Mouse (Mus musculus): ENCODE results near the gene Ly6g6c. TPM values are rescaled to one million over a fixed set of nuclear protein-coding genes. Genes with fewer than 3 reads are reported as not detected.

The Ly6g6c gene
- polyA plus RNA-seq, 1 experiment from 2014 or later: not detected

DNA sequence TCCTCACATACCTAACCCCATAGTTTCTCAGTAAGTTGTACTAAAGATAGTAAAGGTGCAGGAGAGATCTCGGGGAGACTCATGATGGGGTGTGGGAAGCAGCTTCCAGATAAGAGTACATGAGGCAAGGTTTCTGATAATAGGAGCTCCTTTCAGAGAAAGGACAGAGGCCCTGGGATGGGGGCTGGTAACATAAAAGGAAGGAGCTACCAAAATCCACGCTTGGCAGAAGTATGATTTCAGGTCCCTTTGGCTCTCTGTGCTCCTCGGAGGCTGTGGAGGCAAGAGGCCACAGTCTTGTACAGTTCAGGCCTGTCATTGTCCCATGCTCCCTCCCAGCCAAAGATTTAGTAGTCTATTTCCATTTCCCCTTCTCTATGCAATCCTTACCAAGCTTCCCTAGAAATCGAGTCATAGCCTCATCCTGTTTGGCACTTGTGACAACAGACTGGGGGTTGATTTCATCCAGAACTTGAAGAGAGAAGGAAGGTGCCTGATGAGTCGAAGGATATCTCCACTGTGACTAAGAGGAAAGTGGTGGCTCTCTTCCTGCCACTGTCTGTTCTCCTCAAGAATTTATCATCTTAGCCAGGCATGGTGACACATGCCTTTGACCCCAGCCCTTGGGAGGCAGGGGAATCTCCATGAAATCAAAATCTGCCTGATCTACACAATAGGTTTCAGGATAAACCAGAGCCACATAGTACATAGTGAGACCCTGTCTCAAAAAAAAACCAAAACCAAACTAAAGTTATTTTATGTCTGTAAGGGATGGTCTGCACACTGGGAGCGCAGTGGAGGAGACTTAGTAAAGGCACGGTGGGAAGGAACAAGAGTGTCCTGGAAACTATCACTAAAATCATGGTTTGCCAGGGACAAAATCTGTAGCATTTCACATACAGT lies 20.0 kb upstream of the Ly6g6c start:
- H3K9me3 ChIP-seq (replicated peaks; ENCODE audit: control insufficient read depth, low read length, poor library complexity, severe bottlenecking): no peaks in the 10 kb centered on the region
- peak overlapping the region; percentile 100 for H3K4me2 ChIP-seq (ENCODE audit: low read length)
- no peak overlapping the region for H3K27ac ChIP-seq (ENCODE audit: low read length)
- H3K4me1 ChIP-seq (ENCODE audit: control insufficient read depth, insufficient read depth, low read length): peaks cover 6% of the 10 kb centered on the region; the same call in 1 of the 2 replicates
- H3K4me3 ChIP-seq (ENCODE audit: low read depth, low read length): no peak overlapping the region; the same call in 1 of the 2 replicates
- WGBS: 88% methylated on average over 7 of the region's 7 CpGs
- H3K9ac ChIP-seq (ENCODE audit: low read depth, low read length): no peak overlapping the region; the same call in 1 of the 2 replicates
- ATAC-seq: no peak
- H3K27me3 ChIP-seq (ENCODE audit: control insufficient read depth, insufficient read depth, low read depth, low read length): no peaks in the 10 kb centered on the region
- no peaks in the 10 kb centered on the region for H3K36me3 ChIP-seq (ENCODE audit: control insufficient read depth, insufficient read depth, low read length)

DNA sequence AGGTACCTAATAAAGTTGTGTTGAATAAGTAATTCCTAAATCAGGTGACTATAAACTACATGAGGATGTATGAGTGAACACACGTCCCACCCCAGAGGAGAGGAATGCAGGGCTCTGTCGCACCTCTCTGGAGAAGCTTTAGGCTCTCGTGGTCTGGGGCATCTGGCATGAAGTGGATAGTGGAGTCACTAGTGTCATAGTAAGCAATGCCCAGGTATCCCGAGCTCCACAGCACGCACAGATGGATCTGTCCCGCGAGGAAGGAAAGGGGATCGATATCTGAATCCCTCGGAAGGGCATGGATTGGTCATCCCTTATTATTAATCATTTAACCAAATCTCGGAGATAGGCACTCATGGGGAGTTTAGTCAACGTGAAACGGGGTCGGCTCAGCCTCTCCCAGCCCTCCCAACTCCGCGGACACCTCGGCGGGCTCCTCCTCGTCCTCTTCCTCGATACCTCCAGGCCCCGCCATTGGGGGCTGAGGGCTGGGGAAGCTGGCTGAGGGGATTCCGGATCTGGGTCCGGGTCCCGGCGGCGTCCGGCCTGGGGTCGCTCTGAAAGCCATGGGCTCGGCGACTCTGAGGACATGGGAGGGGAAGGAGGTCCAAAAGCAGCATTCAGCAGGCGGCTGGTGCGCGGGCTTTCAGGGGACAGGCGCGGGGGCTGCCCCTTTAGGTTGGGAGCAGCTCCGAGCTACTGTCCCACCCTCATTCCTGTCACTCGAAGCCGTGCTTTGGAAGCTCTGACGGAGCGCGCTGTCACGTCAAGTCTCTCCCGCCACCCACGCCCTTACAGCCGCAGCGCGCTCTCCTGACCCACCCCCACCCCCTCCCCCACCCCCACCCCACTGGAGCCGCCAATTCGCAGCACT lies 19.1 kb upstream of the Ly6g6c start:
- ATAC-seq: peak; percentile 84
- WGBS: 6% methylated on average over 41 of the region's 48 CpGs
- no peaks in the 10 kb centered on the region for H3K36me3 ChIP-seq (ENCODE audit: control insufficient read depth, insufficient read depth, low read length)

DNA sequence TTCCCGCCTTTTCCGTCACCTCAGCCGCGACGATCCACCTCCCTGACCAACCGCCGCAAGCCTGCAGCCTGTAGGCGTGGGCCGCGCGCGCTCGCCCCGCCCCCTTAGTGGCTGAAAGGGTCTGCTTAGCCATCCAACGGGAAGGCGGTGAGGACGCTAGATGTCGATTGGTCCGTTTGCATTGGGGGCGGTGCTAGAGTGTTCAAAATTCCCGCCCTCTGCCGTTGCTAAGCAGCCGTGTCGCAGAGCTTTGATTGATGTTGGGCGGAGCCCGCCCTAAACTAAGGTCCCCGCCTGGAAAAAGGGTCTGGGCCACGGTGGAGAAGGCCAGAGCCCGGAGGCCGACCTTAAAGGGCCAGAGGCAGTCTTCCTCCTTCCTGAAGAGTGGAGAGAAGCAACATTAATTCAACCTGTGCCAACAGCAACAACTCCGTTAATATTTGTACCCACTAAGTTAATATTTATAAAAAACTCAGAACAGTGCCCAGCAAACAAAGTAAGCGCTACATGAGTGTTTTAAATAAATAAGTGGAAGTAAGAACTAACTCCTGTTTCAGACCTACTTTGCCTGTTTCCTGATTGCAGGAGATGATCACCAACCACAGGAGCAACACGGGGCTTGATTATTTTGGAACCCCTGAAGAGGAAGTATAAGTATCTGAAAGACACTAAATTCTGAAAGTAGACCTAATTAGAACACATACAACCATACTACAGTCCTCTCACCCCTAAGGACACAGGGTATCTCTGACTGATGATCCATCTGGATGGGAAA lies 18.3 kb upstream of the Ly6g6c start, which contains the start of gene Msh5:
Gene Msh5 (minus strand): TSS at position 65 of the 775 bp plus-strand sequence.
- peak within 1 kb of the TSS; percentile 86 for H3K9ac ChIP-seq (ENCODE audit: low read depth, low read length)
- H3K27me3 ChIP-seq (ENCODE audit: control insufficient read depth, insufficient read depth, low read depth, low read length): no peaks in the 10 kb centered on the region
- WGBS: 3% methylated on average over 33 of the region's 33 CpGs
- H3K36me3 ChIP-seq (ENCODE audit: control insufficient read depth, insufficient read depth, low read length): no peaks in the 10 kb centered on the region
- H3K4me3 ChIP-seq (ENCODE audit: low read depth, low read length): peak within 1 kb of the TSS; percentile 67
- no peaks in the 10 kb centered on the region for H3K9me3 ChIP-seq (replicated peaks; ENCODE audit: control insufficient read depth, low read length, poor library complexity, severe bottlenecking)
- peak within 1 kb of the TSS; percentile 64 for H3K27ac ChIP-seq (ENCODE audit: low read length)
- peaks cover 11% of the 10 kb centered on the region for H3K4me1 ChIP-seq (ENCODE audit: control insufficient read depth, insufficient read depth, low read length)
- peak within 1 kb of the TSS; percentile 100 for H3K4me2 ChIP-seq (ENCODE audit: low read length)
- peak; percentile 99 for ATAC-seq

More for the DNA sequence above, 19.1 kb upstream of the Ly6g6c start:
- H3K27ac ChIP-seq (ENCODE audit: low read length): peak overlapping the region; percentile 64
- peak overlapping the region; percentile 86 for H3K9ac ChIP-seq (ENCODE audit: low read depth, low read length)
- no peaks in the 10 kb centered on the region for H3K9me3 ChIP-seq (replicated peaks; ENCODE audit: control insufficient read depth, low read length, poor library complexity, severe bottlenecking)
- H3K27me3 ChIP-seq (ENCODE audit: control insufficient read depth, insufficient read depth, low read depth, low read length): no peaks in the 10 kb centered on the region
- H3K4me1 ChIP-seq (ENCODE audit: control insufficient read depth, insufficient read depth, low read length): peaks cover 7% of the 10 kb centered on the region
- H3K4me2 ChIP-seq (ENCODE audit: low read length): peak overlapping the region; percentile 100
- H3K4me3 ChIP-seq (ENCODE audit: low read depth, low read length): peak overlapping the region; percentile 67

DNA sequence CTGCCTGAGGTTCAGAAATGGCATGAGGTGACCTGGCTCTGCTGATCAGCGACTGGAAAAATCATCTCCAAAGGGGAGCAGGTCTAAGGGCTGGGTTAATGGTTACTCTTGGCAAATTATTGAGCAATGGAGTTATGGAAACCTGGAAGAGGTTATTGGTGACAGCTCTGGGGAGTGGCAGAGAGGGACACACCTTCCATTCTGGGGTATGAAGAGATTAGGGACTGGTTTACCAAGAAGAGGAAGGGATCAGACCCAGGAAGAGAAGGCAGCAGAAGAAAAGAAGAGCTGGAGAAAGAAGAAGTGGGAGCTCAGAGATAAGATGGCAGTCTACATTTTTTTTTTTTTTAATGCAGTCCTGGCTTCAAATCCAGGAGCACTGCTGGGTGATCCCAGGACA lies 17.5 kb upstream of the Ly6g6c start:
- 64% methylated on average over 1 of the region's 1 CpGs for WGBS
- Histone ChIP-seq H3K36me3 (ENCODE audit: control insufficient read depth, insufficient read depth, low read length) (no peaks in the 10 kb centered on the region), H3K27ac (ENCODE audit: low read length) (no peak overlapping the region), H3K27me3 (ENCODE audit: control insufficient read depth, insufficient read depth, low read depth, low read length) (no peaks in the 10 kb centered on the region), H3K4me1 (ENCODE audit: control insufficient read depth, insufficient read depth, low read length) (peaks cover 11% of the 10 kb centered on the region), H3K9me3 (replicated peaks; ENCODE audit: control insufficient read depth, low read length, poor library complexity, severe bottlenecking) (no peaks in the 10 kb centered on the region), H3K4me2 (ENCODE audit: low read length) (no peak overlapping the region), H3K4me3 (ENCODE audit: low read depth, low read length) (no peak overlapping the region), H3K9ac (ENCODE audit: low read depth, low read length) (no peak overlapping the region)
- no peak for ATAC-seq

DNA sequence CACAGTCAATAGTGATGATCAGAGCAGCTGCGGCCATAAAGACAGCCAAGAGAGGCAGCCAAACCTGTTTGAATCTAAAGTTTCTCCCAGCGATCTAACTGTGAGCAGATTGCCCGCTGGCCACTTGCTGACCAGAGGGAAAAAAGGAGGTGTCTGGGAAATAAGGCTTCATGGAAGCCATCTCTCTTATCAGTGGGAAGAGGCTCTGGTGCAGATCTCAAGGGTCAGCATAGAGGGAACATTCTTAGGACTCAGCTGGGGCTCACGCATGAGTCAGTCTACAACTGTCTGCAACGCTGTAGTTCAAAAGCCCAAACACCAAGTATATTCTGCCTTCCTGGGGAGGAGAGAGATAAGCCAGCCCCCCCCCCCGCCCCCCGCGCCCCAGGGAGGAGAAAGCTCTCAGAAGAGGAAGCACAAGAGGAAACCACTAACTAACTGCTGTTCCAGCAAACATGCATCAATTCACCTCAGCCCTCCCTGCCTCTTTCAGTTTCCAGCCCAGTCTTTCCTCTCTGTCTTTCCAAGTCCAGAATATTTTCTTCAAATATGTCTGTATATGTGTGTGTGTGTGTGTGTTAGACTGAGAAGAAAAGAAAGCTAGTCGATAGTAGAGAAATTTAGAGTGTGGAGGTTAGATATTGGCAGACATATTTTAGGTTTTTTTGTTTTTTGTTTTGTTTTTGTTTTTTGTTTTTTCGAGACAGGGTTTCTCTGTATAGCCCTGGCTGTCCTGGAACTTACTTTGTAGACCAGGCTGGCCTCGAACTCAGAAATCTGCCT lies 16.8 kb upstream of the Ly6g6c start:
- Histone ChIP-seq H3K36me3 (ENCODE audit: control insufficient read depth, insufficient read depth, low read length) (no peaks in the 10 kb centered on the region), H3K4me3 (ENCODE audit: low read depth, low read length) (no peak overlapping the region), H3K4me1 (ENCODE audit: control insufficient read depth, insufficient read depth, low read length) (peaks cover 11% of the 10 kb centered on the region), H3K27ac (ENCODE audit: low read length) (peak overlapping the region; percentile 54), H3K9me3 (replicated peaks; ENCODE audit: control insufficient read depth, low read length, poor library complexity, severe bottlenecking) (no peaks in the 10 kb centered on the region), H3K4me2 (ENCODE audit: low read length) (no peak overlapping the region), H3K27me3 (ENCODE audit: control insufficient read depth, insufficient read depth, low read depth, low read length) (no peaks in the 10 kb centered on the region), H3K9ac (ENCODE audit: low read depth, low read length) (no peak overlapping the region)
- ATAC-seq: no peak
- WGBS: 40% methylated on average over 9 of the region's 11 CpGs

DNA sequence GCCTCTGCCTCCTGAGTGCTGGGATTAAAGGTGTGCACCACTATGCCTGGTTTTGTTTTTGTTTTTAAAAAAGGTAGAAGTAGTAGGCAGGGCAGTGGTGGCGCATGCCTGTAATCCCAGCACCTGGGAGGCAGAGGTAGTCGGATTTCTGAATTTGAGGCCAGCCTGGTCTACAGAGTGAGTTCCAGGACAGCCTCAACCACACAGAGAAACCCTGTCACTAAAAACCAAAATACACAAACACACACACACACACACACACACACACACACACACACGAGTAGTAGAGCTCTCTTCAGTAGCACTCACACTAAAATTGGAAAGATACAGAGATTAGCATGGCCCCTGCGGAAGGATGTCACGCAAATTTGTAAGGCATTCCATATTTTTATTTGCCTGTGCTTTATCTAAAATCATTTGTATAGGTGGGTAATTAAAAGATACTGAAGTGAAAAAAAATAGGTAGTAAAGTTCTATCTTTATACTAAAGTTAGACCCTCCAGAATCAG lies 16.2 kb upstream of the Ly6g6c start:
- peaks cover 11% of the 10 kb centered on the region for H3K4me1 ChIP-seq (ENCODE audit: control insufficient read depth, insufficient read depth, low read length)
- H3K9ac ChIP-seq (ENCODE audit: low read depth, low read length): no peak overlapping the region
- no peak overlapping the region for H3K4me3 ChIP-seq (ENCODE audit: low read depth, low read length)
- no peak for ATAC-seq
- WGBS: 74% methylated on average over 5 of the region's 5 CpGs
- H3K27me3 ChIP-seq (ENCODE audit: control insufficient read depth, insufficient read depth, low read depth, low read length): no peaks in the 10 kb centered on the region
- H3K27ac ChIP-seq (ENCODE audit: low read length): no peak overlapping the region; the same call in 1 of the 2 replicates
- H3K4me2 ChIP-seq (ENCODE audit: low read length): no peak overlapping the region; the same call in 1 of the 2 replicates
- H3K9me3 ChIP-seq (replicated peaks; ENCODE audit: control insufficient read depth, low read length, poor library complexity, severe bottlenecking): no peaks in the 10 kb centered on the region
- H3K36me3 ChIP-seq (ENCODE audit: control insufficient read depth, insufficient read depth, low read length): no peaks in the 10 kb centered on the region

DNA sequence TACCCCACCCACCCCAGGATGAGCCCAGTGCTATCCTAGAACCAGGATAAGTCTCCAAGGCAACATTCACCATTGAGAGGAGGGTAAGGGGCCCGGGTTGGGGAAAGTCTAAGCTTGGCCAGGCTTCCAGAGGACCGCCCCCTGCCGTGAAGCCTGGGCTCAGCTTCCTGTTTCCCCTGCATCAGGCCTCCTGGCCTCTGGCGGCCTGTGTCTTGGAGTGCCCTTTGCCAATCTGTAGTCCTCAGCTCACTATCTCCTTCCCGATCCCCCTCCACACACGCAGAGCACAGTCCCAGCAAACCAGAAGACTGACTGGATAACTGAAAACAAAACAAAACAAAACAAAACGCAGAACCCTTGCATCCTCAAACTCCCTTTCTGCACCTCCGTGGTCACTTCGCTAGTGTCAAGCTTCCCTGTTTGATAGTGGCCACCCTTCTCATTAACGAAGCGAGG lies 15.6 kb upstream of the Ly6g6c start, which contains the start of gene Clic1:
Gene Clic1 (plus strand): TSS at position 406 of the 456 bp plus-strand sequence.
- Histone ChIP-seq H3K4me1 (ENCODE audit: control insufficient read depth, insufficient read depth, low read length) (peaks cover 11% of the 10 kb centered on the region), H3K4me3 (ENCODE audit: low read depth, low read length) (peak within 1 kb of the TSS; percentile 35), H3K4me2 (ENCODE audit: low read length) (peak within 1 kb of the TSS; percentile 41), H3K36me3 (ENCODE audit: control insufficient read depth, insufficient read depth, low read length) (no peaks in the 10 kb centered on the region), H3K27ac (ENCODE audit: low read length) (peak within 1 kb of the TSS; percentile 75), H3K9ac (ENCODE audit: low read depth, low read length) (peak within 1 kb of the TSS; percentile 61), H3K27me3 (ENCODE audit: control insufficient read depth, insufficient read depth, low read depth, low read length) (no peaks in the 10 kb centered on the region), H3K9me3 (replicated peaks; ENCODE audit: control insufficient read depth, low read length, poor library complexity, severe bottlenecking) (no peaks in the 10 kb centered on the region)
- 7% methylated on average over 10 of the region's 11 CpGs for WGBS
- ATAC-seq: no peak
